In the genomic region with DNA sequence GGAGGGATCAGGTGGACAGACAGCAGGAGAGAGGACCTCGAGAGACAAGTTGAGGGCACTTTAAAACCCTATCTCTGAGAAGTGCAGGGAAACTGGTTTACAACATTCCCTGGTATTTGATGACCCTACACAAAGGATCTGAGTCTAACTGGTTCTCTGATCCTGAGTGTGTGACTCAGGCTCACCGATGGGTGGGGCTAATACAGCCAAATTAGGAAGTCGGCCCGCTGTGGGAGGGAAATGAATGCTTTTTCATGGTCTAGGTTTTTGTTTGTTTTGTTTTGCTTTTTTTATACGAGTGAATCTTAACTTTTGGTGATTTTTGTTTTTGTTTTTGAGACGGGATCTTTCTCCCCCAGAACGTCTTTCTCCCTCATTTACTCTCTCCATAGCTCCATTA, we compare ENCODE assay signal across 1 mouse cellular context.
A peak's percentile ranks its signal among the peaks of the same experiment; 100 is the strongest.
TF ChIP-seq lines count a peak whose summit lies in the region.

No protein-coding gene starts in this region.

TF ChIP-seq in MEL, 35 proteins besides CTCF, POLR2A, EP300 and RAD21 (continued from another document):
- no peak for TF ChIP-seq MXI1 (IDR thresholded peaks at IDR 0.05; ENCODE audit: low read depth, low read length)
- no peak for TF ChIP-seq UBTF (IDR thresholded peaks at IDR 0.05; ENCODE audit: borderline replicate concordance, insufficient read depth, low read depth, low read length)
- TF ChIP-seq TAL1 (IDR thresholded peaks at IDR 0.05; ENCODE audit: low read length), result no peak
- no peak for TF ChIP-seq KAT2A (conservative IDR thresholded peaks at IDR 0.05; ENCODE audit: low read depth, low read length)
- TF ChIP-seq CHD2 (IDR thresholded peaks at IDR 0.05; ENCODE audit: low read length), result no peak
- no peak for TF ChIP-seq MYC (IDR thresholded peaks at IDR 0.05; ENCODE audit: low read depth, low read length)
- TF ChIP-seq MYB (IDR thresholded peaks at IDR 0.05; ENCODE audit: low read depth, low read length), result no peak
- TF ChIP-seq SIN3A (IDR thresholded peaks at IDR 0.05; ENCODE audit: low read length), result 0 out of 2 replicates have a peak, but pooled peaks have one; percentile 40
- no peak for TF ChIP-seq SMC3 (IDR thresholded peaks at IDR 0.05; ENCODE audit: low read depth, low read length)
- TF ChIP-seq RCOR1 (IDR thresholded peaks at IDR 0.05; ENCODE audit: low read depth, low read length), result no peak
- TF ChIP-seq HCFC1 (IDR thresholded peaks at IDR 0.05; ENCODE audit: low read depth, low read length), result 0 out of 2 replicates have a peak, but pooled peaks have one; percentile 3
- no peak for TF ChIP-seq ZMIZ1 (IDR thresholded peaks at IDR 0.05; ENCODE audit: low read depth, low read length)
- no peak for TF ChIP-seq MAZ (IDR thresholded peaks at IDR 0.05; ENCODE audit: low read depth, low read length)
- no peak for TF ChIP-seq ZKSCAN1 (IDR thresholded peaks at IDR 0.05; ENCODE audit: low read depth, low read length)
- TF ChIP-seq ELF1 (IDR thresholded peaks at IDR 0.05; ENCODE audit: low read depth, low read length), result no peak
- TF ChIP-seq USF2 (IDR thresholded peaks at IDR 0.05; ENCODE audit: borderline replicate concordance in 1 of 2, insufficient read depth in 1 of 2, low read depth in 1 of 2, low read length in 2 of 2), result no peak
- TF ChIP-seq ETS1 (IDR thresholded peaks at IDR 0.05; ENCODE audit: low read depth, low read length), result no peak
- no peak for TF ChIP-seq NRF1 (IDR thresholded peaks at IDR 0.05; ENCODE audit: insufficient read depth, low read depth, low read length, poor library complexity, severe bottlenecking)
